Mouse (Mus musculus): Measurements from ENCODE around the gene Gm42791. TPM values are rescaled to one million over a fixed set of nuclear protein-coding genes. Genes with fewer than 3 reads are reported as not detected.

Gm42791 gene
- total RNA-seq, 4 experiments from 2014 or later = 2.1 to 2.7 (median 2.5) TPM

DNA sequence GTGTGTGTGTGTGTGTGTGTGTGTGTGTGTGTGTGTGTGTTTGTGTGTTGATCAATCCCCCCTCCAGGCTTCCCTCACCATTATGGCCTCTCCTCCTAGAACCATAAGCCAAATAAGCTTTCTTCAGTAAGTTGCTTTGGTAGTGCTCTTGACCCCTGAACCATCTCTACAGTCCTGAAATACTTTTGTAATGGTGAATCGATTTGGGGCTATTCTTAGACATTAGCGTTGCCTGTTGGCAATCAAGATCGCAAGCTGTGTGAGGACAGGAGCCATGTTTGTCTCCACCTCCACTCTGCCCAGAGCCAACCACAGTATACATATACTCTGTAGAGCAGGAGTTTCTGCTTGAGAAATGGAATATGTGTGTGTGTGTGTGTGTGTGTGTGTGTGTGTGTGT, 14.2 kb upstream of the Gm42791 start:
- DNase-seq (ENCODE audit: low spot score in 2 of 2) = no peak

DNA sequence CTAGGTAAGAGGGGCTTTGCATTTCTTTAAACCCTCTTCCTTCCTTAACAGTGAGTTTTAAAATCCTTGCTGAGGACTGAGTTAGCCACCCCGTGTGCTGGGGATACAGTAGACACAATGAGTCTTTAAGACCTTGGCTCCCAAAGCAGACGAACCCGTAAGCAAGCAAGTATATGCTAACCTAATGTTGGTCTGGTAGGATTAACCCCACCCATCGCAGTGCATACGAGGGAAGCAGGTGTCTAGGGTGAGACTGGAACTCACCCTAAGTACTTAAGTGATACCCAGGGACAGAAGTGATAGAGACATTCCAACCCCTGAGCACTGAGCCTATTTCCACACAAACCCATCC, 12.3 kb upstream of the Gm42791 start:
- no peak for DNase-seq (ENCODE audit: low spot score in 2 of 2)

GRCm38 (mm10) chr5:149006362-149007294, 11.7 kb upstream of the Gm42791 start:
- peak; percentile 100 for DNase-seq (ENCODE audit: low spot score in 2 of 2)

DNA sequence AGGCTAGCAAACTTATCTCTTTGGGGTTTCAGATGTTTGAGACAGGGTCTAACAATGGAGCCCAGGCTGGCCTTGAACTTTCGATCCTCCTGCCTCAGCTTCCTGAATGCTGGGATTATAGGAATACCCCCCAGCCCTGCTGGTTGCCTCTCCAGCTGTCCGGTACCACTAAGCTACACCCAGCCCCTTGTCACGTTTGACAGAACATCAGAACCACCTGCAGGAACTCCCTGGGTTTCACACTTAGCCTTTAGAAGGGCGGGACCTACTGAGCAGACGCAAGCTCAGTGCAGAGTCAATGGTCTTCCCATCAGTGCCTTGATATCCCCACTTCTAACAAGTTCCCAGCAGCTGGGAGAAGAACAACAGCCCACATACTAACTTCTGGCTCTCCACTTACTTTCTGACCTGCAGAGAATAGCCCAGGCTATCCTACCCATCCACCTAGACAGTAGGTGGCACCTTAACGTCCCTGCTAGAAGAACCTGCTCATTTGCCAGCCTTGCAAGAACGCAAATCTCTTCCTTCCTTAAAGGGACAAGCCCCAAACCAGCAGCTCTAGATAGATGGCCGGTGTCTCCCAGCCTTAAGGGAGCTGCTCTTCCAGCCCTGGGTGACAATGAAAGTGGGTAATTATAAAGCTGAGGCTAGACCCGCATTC, 10.9 kb upstream of the Gm42791 start:
- no peak for DNase-seq (ENCODE audit: low spot score in 2 of 2)

- no peak for DNase-seq (ENCODE audit: low spot score in 2 of 2)
These were observed 10.1 kb upstream of the Gm42791 start for GRCm38 (mm10) chr5:149005083-149005482.

- DNase-seq (ENCODE audit: low spot score in 2 of 2) = no peak
These were observed 8.2 kb upstream of the Gm42791 start for GRCm38 (mm10) chr5:149003137-149003536.

DNA sequence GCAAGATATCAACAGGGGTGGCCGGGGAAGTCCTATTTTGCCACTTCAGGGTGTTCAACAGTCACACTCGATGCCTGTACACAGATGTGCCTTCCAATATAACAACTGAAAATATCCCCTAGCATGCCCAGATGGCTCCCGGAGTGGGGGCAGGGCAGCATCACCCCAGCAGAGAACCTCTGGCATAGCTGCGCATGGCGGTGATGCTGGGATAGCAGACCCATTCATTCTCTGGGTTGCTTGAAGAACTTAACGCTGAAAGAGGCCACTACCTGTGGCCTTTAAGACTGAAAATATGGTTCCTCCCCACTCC, 7.8 kb upstream of the Gm42791 start:
- no peak for DNase-seq (ENCODE audit: low spot score in 2 of 2)

DNA sequence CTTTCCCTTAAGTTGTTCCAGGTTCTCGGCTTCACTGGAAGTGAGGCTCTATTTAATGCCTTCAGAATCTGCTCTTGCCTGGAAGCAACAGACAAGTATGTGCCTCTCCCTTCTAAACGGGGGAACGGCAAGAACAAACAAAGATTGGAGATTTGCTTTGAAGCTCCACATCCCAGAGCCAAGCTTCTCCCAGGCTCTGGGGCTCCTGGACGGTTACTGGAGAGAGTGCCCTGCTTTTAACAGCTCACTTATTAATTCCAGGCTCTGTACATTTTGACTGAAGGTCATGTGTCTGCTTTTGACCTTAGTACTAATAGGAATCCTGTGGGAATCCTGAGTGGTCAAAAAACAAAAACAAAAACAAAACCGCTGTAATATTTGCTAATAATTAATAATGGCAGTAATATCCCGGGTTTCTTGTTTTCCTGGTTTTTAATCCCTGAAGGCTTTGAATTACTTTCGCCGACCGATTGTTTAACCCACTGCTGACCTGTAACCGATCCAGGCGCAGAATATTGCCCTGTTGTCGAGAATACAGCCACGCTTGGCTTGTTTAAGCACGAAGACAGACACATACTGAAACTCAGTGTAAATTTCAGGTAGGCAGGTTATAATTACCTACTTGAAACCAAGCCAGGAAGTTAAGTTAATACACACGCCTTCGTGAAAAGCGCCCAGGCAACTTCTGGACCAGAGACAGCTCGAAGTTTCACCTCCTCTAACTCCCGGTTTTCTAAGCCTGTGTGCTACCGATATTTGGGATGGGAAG, 7.3 kb upstream of the Gm42791 start:
- DNase-seq (ENCODE audit: low spot score in 2 of 2) = no peak

GRCm38 (mm10) chr5:148999802-149000201, 4.9 kb upstream of the Gm42791 start:
- DNase-seq (ENCODE audit: low spot score in 2 of 2) = no peak

DNA sequence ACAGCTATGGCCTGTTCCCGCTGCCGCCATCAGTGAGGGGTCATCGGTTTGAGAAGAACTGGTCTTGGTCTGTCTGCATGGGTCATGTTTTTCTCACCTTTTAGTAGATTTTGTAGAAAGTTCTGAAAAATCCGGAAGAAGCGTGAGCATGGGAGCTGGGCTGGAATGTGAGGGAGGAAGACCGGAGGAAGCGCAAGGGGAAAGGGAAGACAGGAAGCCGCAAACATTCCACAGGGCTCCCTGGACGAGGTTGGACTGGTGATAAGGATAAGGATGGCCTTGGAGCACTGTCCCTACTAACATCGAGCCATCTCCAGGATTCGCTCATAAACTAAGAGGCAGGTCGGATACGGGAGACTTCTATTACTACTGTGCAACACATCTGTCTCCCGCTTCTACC, 3.6 kb upstream of the Gm42791 start:
- no peak for DNase-seq (ENCODE audit: low spot score in 2 of 2)

- DNase-seq (ENCODE audit: low spot score in 2 of 2) = no peak
These were observed 1.7 kb upstream of the Gm42791 start for GRCm38 (mm10) chr5:148996709-148997037.

GRCm38 (mm10) chr5:148995962-148996708, 1.2 kb upstream of the Gm42791 start:
- DNase-seq (ENCODE audit: low spot score in 2 of 2) = no peak

DNA sequence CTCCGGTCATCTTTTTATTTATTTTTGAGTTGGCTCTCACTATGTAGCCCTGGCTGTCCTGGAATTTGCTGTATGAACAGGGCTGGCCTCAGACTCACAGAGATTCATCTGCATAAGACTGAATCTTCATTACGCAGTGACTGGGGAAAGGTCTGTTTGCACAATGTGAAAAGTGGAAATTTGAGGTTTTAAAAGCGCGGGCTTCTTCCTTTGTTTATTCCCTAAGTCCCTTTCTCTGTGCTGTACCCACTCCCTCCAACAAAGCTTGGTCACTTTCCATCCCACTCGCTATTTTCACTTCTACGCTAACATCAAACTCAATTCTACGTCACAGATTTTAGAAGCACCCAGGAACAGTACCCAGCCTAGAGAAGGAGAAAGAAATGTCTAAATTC, 639 bp downstream of the Gm42791 start:
- DNase-seq (ENCODE audit: low spot score in 2 of 2) = no peak

DNA sequence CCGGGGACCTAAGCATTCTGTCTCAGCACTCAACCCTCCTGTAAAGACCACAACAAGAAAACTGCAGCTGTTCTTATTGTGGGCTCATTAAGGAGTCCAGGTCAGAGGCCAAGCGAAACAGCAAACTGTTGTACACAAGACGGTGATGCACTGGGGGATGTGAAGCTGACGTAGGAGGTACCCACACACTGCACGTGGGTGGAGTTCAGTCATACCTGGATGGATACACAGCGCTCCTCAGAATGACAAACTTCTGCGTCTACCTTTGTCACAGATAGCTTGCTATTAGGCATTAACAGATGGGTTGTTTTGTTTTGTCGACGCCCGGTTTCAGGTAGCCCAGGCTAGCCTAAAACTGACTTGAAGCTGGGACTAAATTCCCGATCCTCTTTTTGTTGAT, 2.3 kb downstream of the Gm42791 start:
- no peak for DNase-seq (ENCODE audit: low spot score in 2 of 2)

DNA sequence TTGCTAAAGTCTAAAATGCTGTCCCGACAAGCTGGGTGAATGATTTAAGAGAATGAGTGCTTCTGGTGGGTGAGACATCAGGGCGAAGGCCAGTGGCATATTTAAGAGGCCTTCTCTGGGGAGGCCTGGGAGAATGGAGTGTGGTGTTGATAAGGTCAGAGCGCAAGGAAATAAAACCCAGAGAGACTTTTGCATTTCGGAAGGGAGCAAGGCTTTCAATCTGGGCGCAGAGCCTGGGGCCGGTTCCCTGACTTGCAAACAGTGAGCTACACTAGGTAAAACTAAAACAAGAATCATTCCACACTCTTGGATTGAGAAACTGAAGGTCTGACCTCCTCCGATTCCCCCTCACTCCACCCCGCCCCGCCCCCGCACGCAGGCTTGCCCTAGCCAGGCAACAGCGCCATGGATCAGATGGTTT, 4.0 kb downstream of the Gm42791 start:
- DNase-seq (ENCODE audit: low spot score in 2 of 2) = no peak

GRCm38 (mm10) chr5:148989480-148989879, 5.5 kb downstream of the Gm42791 start:
- no peak for DNase-seq (ENCODE audit: low spot score in 2 of 2)

DNA sequence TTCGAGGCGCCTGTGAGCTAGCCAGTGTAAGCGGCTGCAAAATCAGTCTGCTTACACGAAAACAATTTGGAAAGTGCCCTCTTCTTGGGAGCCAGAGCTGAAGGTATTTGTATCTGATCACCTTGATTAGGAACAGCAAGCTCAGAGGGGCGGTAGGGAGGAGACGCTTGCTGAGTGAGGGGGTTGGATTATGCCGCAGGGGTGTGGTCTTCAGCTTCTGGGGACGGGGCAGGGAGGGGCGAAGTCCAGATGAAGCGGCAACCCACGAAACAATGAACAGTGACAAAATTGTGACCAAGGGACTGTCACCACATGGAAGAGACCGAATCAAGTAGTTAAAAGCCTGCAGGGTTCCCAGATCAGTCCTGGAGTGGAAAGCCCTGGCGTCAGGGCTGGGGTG, 10.0 kb downstream of the Gm42791 start:
- no peak for DNase-seq (ENCODE audit: low spot score in 2 of 2)

DNA sequence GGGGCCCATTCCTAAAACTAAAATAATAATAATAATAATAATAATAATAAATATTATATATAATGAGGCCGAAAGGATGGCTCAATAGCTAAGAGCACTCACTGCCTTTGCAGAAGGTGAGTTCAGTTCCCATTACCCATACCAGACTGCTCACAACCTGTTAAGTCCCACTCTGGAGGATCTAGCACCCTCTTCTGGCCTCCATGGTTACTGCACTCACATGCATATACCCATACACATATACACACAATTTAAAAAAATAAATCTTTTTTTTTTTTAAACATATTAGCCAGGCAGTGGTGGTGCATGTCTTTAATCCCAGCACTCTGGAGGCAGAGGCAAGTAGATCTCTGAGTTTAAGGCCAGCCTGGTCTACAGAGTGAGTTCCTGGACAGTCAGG, 11.3 kb downstream of the Gm42791 start:
- DNase-seq (ENCODE audit: low spot score in 2 of 2) = no peak

- DNase-seq (ENCODE audit: low spot score in 2 of 2) = no peak
These were observed 11.8 kb downstream of the Gm42791 start for GRCm38 (mm10) chr5:148983108-148983664.

- no peak for DNase-seq (ENCODE audit: low spot score in 2 of 2)
These were observed 12.6 kb downstream of the Gm42791 start for GRCm38 (mm10) chr5:148982396-148982795.

DNA sequence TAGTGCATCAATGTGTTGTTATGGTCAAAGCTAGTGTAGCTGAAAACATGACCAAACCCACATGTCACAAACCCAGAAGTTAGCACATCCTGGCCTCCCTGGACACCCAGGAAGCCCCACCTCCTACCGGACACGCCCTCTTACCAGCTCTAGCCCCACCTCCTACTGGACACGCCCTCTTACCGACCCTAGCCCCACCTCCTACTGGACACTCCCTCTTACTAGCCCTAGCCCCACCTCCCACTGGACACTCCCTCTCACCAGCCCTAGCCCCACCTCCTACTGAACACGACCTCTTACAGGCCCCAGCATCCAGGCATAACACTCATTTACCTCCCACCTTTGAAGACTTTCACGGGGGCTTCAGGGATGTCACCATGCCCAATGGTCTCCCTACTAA, 14.3 kb downstream of the Gm42791 start:
- DNase-seq (ENCODE audit: low spot score in 2 of 2) = peak in 1 of 2 experiments; percentile 41
